Mouse (Mus musculus) kidney, adult 2 months (tissue): ENCODE data around the gene Rnf145.

Experiments used
- CTCF ChIP-seq: fragments of 200-500 bp; conservative IDR thresholded peaks from 2 replicates; pipeline ENCODE4 v1.5.1; 2011; ENCODE audit warnings: low read depth, mild to moderate bottlenecking, control low read depth, low read length, moderate library complexity, mixed read lengths; ENCODE audit not compliant: insufficient read depth, insufficient read length
- POLR2A ChIP-seq: fragments of 200-500 bp; IDR thresholded peaks from one replicate; pipeline ENCODE4 v1.6.1; 2011; ENCODE audit warnings: low read depth, low read length, control low read depth

- no peak for TF ChIP-seq POLR2A
- TF ChIP-seq CTCF = no peak
Observed at GRCm38 (mm10) chr11:44517561-44518280, 1.0 kb upstream of the Rnf145 start.
